Mouse (Mus musculus) lung, embryonic 14.5 days (tissue): ENCODE results near the gene Tub. TPM values are rescaled to one million over a fixed set of nuclear protein-coding genes. Genes with fewer than 3 reads are reported as not detected.

Source experiments
- ATAC-seq: fragments of 200-750 bp; cut with Nextera tagmentation; 2 replicates; pipeline ENCODE4 v1.8.0; 2017; ENCODE audit warnings: mild to moderate bottlenecking, moderate TSS enrichment, moderate library complexity; ENCODE audit not compliant: insufficient read depth
- DNase-seq: peaks from one replicate; pipeline ENCODE4 v3.0.0-alpha.2; 2015
- H3K27ac ChIP-seq: fragments of 300-500 bp; sonication (generic); 2 replicates; pipeline ENCODE4 v1.5.1; 2014; ENCODE audit warnings: low read depth, mild to moderate bottlenecking, moderate library complexity
- H3K27me3 ChIP-seq: fragments of 300-500 bp; sonication (generic); 2 replicates; pipeline ENCODE4 v1.6.1; 2014; ENCODE audit warnings: low read length, control low read depth; ENCODE audit not compliant: insufficient read depth
- H3K36me3 ChIP-seq: fragments of 300-500 bp; sonication (generic); 2 replicates; pipeline ENCODE4 v1.6.1; 2014; ENCODE audit warnings: control low read depth; ENCODE audit not compliant: insufficient read depth
- H3K4me1 ChIP-seq: fragments of 300-500 bp; sonication (generic); 2 replicates; pipeline ENCODE4 v1.6.1; 2014; ENCODE audit warnings: antibody characterized with exemption, control low read depth; ENCODE audit not compliant: insufficient read depth
- H3K4me2 ChIP-seq: fragments of 300-500 bp; sonication (generic); 2 replicates; pipeline ENCODE4 v1.6.1; 2014; ENCODE audit warnings: mild to moderate bottlenecking
- H3K4me3 ChIP-seq: fragments of 300-500 bp; sonication (generic); 2 replicates; pipeline ENCODE4 v1.5.1; 2014; ENCODE audit warnings: low read depth, low read length
- H3K9ac ChIP-seq: fragments of 300-500 bp; sonication (generic); 2 replicates; pipeline ENCODE4 v1.6.1; 2014
- H3K9me3 ChIP-seq: fragments of 300-500 bp; sonication (generic); 2 replicates; pipeline ENCODE4 v1.6.1; 2016; ENCODE audit warnings: low read depth, low read length, control low read depth
- CTCF ChIP-seq: IDR thresholded peaks from 2 replicates; pipeline ENCODE4 v1.5.1; 2016; ENCODE audit warnings: antibody characterized with exemption, low read depth
- WGBS: fragments of 180-500 bp; shearing (Covaris S2); extraction: QIAGEN DNeasy Blood & Tissue Kit; methylation state at CpG from one replicate; pipeline ENCODE4 v1.1.7; 2014; 5-methylcytosine and 5-hydroxymethylcytosine counted together
- polyA plus RNA-seq: library from polyadenylated mRNA; unstranded; fragments of >200 nt; fragmentation: Nextera tagmentation; extraction: Ambion mirVana; gene quantifications from 2 replicates; pipeline ENCODE4 v1.2.1, GENCODE M21; 2014

Tub gene
- polyA plus RNA-seq, 1 experiment from 2014 or later: 2.0 TPM

DNA sequence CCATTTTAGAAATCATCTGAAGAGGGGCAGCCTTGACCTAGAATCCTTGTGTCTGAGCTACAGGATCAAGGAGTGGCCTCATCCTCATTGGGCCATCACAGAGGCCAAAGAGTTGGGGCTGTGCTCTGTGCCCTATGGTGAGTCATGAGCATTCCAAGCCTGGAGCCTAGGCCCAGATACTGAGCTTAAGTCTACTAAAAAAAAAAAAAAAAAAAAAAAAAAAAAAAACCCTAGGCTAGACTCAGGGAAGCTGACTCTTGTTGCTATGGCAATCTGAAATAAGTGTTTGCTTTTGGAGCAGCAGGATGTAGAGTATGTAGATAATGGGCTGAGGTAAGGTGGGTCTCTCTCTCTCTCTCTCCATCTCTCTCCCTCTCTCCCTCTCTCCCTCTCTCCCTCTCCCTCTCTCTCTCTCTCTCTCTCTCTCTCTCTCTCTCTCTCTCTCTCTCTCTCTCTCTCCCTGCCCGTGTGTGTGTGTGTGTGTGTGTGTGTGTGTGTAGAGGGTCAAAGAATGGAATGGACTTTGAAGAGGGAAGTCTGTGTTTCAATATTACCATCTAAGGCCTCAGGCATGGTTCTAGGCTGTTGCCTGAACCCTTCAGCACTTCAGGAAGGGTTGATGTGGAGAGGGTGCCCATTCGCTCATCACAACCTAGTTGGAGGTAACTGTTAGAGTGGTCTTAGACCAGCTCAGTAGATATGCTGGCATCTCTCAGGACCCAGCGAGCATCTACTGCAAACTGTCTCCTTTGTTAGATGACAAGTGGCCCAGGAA is 36.0 kb downstream of the Tub start:
- H3K27me3 ChIP-seq: no peaks in the 10 kb centered on the region
- DNase-seq (peak; percentile 55), ATAC-seq (peak; percentile 93)
- H3K36me3 ChIP-seq: no peaks in the 10 kb centered on the region
- H3K4me1 ChIP-seq: no peaks in the 10 kb centered on the region
- H3K9me3 ChIP-seq: no peaks in the 10 kb centered on the region
- H3K9ac ChIP-seq: no peak overlapping the region
- no peak overlapping the region for H3K4me3 ChIP-seq
- no peak overlapping the region for H3K27ac ChIP-seq
- 66% methylated on average over 2 of the region's 3 CpGs for WGBS
- H3K4me2 ChIP-seq: no peak overlapping the region
- TF ChIP-seq CTCF: no peak

DNA sequence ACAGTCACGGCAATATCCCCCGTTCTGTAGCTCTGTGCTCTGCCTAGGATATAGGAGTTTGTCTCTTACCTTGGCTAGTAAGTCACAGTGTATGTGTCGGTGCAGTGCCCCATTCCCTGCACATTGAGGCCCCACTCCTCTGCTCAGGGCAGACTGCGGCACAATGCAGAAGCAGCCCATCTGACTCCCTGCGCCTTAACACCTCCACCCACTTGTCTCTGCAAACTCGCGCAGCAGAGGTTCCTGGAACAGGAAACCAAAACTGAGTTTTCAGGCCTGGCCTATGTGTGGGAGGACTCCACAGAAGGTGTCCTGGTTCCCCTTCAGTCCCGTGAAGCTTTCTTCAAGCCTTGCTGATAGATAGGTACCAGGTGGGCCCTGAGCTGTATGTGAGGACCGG is 41.1 kb downstream of the Tub start:
- no peak for DNase-seq

DNA sequence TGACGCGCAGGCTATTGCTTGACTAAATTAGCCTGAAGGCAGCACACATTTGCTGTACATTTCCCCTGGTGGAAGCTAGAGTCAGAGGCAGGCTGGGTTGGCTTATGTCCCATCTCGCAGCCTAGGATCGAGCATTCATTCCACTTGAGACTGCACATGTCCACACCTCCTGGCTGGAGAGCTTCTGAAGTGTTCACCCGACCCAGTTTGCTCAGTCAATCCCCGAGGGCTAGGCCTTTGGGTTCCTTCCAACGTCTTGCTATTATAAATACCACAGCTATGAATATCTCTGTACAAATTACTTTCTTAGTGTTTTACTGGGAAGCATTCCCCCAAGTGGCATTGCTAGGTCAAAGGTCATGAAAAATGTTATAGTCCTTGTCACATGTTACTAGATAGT is 43.1 kb downstream of the Tub start:
- no peak overlapping the region for H3K4me3 ChIP-seq
- 56% methylated on average over 7 of the region's 7 CpGs for WGBS
- ATAC-seq: peak; percentile 79; the same call in 1 of the 2 replicates

More for the DNA sequence above, 41.1 kb downstream of the Tub start:
- no peak for TF ChIP-seq CTCF
- ATAC-seq: no peak
- Histone ChIP-seq H3K27me3 (no peaks in the 10 kb centered on the region), H3K4me1 (no peaks in the 10 kb centered on the region), H3K4me3 (no peak overlapping the region), H3K36me3 (no peaks in the 10 kb centered on the region), H3K27ac (no peak overlapping the region), H3K9ac (no peak overlapping the region), H3K9me3 (no peaks in the 10 kb centered on the region), H3K4me2 (no peak overlapping the region)
- WGBS: 75% methylated on average over 9 of the region's 9 CpGs

DNA sequence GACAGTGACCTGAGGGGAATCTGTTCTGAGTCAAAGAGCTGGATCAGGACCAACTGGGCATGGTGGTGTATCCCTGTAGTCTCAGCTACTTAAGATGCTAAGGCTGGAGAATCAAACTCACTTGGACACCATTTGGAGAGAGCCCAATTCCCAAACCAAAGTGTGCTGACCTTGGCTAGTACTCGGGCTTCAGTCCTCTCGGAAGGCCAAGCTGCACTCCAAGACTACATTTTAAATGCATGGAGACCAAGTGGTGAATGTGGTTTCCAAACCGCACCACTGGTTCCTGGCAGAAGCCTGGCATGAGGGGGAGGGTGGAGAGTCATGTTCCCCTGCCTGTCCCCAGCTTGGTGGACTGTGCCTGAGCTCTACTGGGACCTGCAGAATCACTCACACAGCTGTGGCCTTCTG is 43.7 kb downstream of the Tub start:
- H3K9me3 ChIP-seq: no peaks in the 10 kb centered on the region
- 72% methylated on average over 3 of the region's 3 CpGs for WGBS
- no peak for TF ChIP-seq CTCF

More for the DNA sequence above, 43.1 kb downstream of the Tub start:
- H3K9me3 ChIP-seq: no peaks in the 10 kb centered on the region
- no peaks in the 10 kb centered on the region for H3K4me1 ChIP-seq
- H3K36me3 ChIP-seq: no peaks in the 10 kb centered on the region
- H3K4me2 ChIP-seq: no peak overlapping the region
- no peaks in the 10 kb centered on the region for H3K27me3 ChIP-seq
- TF ChIP-seq CTCF: 0 out of 2 replicates have a peak, but pooled peaks have one; percentile 15
- H3K27ac ChIP-seq: no peak overlapping the region
- H3K9ac ChIP-seq: no peak overlapping the region
- DNase-seq: peak; percentile 53

DNA sequence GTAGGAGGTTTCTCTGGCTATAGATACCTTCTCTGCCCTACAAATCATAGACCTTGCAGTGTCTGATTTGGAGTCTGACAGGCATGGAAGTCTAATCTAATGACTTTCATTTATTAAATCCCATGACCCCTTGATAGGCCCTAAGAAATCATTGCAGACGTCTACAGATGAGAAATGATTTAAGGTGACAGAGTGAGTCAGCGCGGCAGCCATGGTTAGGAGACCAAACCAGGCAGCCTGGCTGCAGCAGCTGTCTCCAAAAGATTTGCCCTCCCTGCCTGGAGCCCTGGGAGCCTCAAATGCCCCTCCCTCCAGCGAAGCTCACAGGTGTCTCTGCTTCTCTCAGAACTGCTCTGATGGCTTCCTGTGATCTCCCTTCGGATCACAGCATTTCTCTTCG is 46.0 kb downstream of the Tub start:
- no peak overlapping the region for H3K9ac ChIP-seq
- H3K9me3 ChIP-seq: no peaks in the 10 kb centered on the region
- H3K4me2 ChIP-seq: no peak overlapping the region
- H3K27me3 ChIP-seq: no peaks in the 10 kb centered on the region
- no peak for DNase-seq
- WGBS: 58% methylated on average over 6 of the region's 6 CpGs
- H3K4me3 ChIP-seq: no peak overlapping the region
- H3K4me1 ChIP-seq: no peaks in the 10 kb centered on the region
- no peak overlapping the region for H3K27ac ChIP-seq
- H3K36me3 ChIP-seq: no peaks in the 10 kb centered on the region
- no peak for TF ChIP-seq CTCF
- ATAC-seq: no peak

More for the DNA sequence above, 43.7 kb downstream of the Tub start:
- H3K4me1 ChIP-seq: no peaks in the 10 kb centered on the region
- no peak overlapping the region for H3K27ac ChIP-seq
- no peak for DNase-seq
- H3K4me3 ChIP-seq: no peak overlapping the region
- H3K9ac ChIP-seq: no peak overlapping the region
- H3K36me3 ChIP-seq: no peaks in the 10 kb centered on the region
- ATAC-seq: no peak
- H3K27me3 ChIP-seq: no peaks in the 10 kb centered on the region
- no peak overlapping the region for H3K4me2 ChIP-seq

DNA sequence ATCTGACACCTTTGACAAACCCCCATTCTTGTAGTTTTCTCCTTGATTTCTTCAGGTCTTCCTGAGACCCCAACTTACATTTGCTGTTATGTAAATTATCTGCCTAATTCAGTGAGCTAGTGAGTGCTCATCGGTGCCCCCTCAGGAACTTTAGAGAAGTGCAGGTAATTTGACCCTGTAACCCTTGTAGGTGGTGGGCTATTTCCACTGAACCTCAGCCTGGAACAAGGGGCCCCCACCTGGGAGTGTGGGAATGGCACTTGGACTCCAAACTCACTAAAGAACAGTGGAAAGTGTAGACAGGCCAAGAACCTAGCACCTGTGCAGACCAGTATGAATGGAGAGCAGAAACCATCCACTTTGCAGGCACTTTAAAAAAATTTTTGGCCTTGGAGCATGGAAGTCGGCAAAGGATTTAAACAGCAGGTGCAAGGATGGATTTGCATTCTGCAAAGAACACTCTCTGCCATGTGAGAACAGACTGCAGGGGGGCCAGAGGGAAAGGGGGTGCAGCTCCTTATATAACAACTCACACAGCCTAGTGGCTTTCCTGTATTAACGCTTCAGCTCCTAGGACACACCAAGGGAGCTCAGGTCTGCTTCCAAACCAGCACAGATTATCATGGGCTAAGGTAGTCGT is 50.3 kb downstream of the Tub start:
- Histone ChIP-seq H3K27ac (no peak overlapping the region), H3K9ac (no peak overlapping the region), H3K4me2 (no peak overlapping the region), H3K9me3 (no peaks in the 10 kb centered on the region), H3K4me3 (no peak overlapping the region), H3K27me3 (no peaks in the 10 kb centered on the region), H3K4me1 (no peaks in the 10 kb centered on the region), H3K36me3 (no peaks in the 10 kb centered on the region)
- peak; percentile 46 for DNase-seq
- no peak for ATAC-seq
- WGBS: 40% methylated on average over 4 of the region's 4 CpGs
- peak; percentile 53 for TF ChIP-seq CTCF

DNA sequence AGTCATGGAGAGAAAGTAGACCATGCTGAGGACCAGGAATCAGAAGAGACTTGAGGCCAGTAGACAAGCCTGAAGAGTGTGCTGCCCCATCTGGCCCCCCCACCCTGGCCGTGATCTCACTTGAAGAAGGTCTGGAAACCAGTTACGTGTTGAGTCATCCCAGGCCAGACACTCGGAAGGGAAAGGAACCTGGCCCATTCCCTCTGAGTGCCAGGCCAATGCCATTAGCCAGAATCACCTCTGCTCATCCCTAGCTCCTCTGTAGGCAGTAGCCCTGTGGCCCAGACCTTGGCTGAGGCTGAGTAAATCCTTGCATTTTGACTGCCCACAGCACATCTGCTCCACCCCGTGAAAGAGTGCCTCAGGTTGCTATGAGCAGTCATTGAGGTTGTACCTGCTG is 51.8 kb downstream of the Tub start:
- TF ChIP-seq CTCF: no peak
- H3K9ac ChIP-seq: no peak overlapping the region
- WGBS: 71% methylated on average over 4 of the region's 4 CpGs
- H3K27me3 ChIP-seq: no peaks in the 10 kb centered on the region
- no peaks in the 10 kb centered on the region for H3K9me3 ChIP-seq
- H3K4me3 ChIP-seq: no peak overlapping the region
- H3K4me1 ChIP-seq: no peaks in the 10 kb centered on the region
- no peak overlapping the region for H3K4me2 ChIP-seq
- H3K27ac ChIP-seq: no peak overlapping the region
- ATAC-seq: no peak
- DNase-seq: no peak
- H3K36me3 ChIP-seq: no peaks in the 10 kb centered on the region
